Mouse (Mus musculus) hindbrain, embryonic 16.5 days (tissue): ENCODE results near the gene Ghrhr. TPM values are rescaled to one million over a fixed set of nuclear protein-coding genes. Genes with fewer than 3 reads are reported as not detected.

ENCODE experiments used
- ATAC-seq: fragments of 200-750 bp; cut with Nextera tagmentation; 2 replicates; pipeline ENCODE4 v1.8.0; 2017; ENCODE audit warnings: moderate TSS enrichment, moderate library complexity
- H3K27ac ChIP-seq: fragments of 300-500 bp; sonication (generic); 2 replicates; pipeline ENCODE4 v1.5.1; 2014; ENCODE audit warnings: low read depth, mild to moderate bottlenecking, control low read depth, low read length, moderate library complexity
- H3K27me3 ChIP-seq: fragments of 300-500 bp; sonication (generic); replicated peaks from 2 replicates; pipeline ENCODE4 v1.6.1; 2014; ENCODE audit warnings: low read length; ENCODE audit not compliant: control insufficient read depth, insufficient read depth
- H3K36me3 ChIP-seq: fragments of 300-500 bp; sonication (generic); 2 replicates; pipeline ENCODE4 v1.6.1; 2014; ENCODE audit warnings: mild to moderate bottlenecking, low read length, moderate library complexity, mixed read lengths; ENCODE audit not compliant: control insufficient read depth, insufficient read depth
- H3K4me1 ChIP-seq: fragments of 300-500 bp; sonication (generic); 2 replicates; pipeline ENCODE4 v1.6.1; 2014; ENCODE audit warnings: low read depth, low read length; ENCODE audit not compliant: control insufficient read depth, insufficient read depth
- H3K4me2 ChIP-seq: fragments of 300-500 bp; sonication (generic); 2 replicates; pipeline ENCODE4 v1.6.1; 2014; ENCODE audit warnings: mild to moderate bottlenecking, low read length, control low read depth, moderate library complexity
- H3K4me3 ChIP-seq: fragments of 300-500 bp; sonication (generic); 2 replicates; pipeline ENCODE4 v1.5.1; 2014; ENCODE audit warnings: mild to moderate bottlenecking, low read length, control low read depth, moderate library complexity
- H3K9ac ChIP-seq: fragments of 300-500 bp; sonication (generic); 2 replicates; pipeline ENCODE4 v1.6.1; 2014; ENCODE audit warnings: low read depth, mild to moderate bottlenecking, control low read depth, low read length, moderate library complexity
- H3K9me3 ChIP-seq: fragments of 300-500 bp; sonication (generic); 2 replicates; pipeline ENCODE4 v1.6.1; 2014; ENCODE audit warnings: mild to moderate bottlenecking, low read length, moderate library complexity; ENCODE audit not compliant: control insufficient read depth
- WGBS: fragments of 180-500 bp; shearing (Covaris S2); extraction: QIAGEN DNeasy Blood & Tissue Kit; methylation state at CpG from one replicate; pipeline ENCODE4 v1.1.7; 2014; 5-methylcytosine and 5-hydroxymethylcytosine counted together
- polyA plus RNA-seq: library from polyadenylated mRNA; unstranded; fragments of >200 nt; fragmentation: Nextera tagmentation; extraction: Ambion mirVana; gene quantifications from 2 replicates; pipeline ENCODE4 v1.2.1, GENCODE M21; 2015

Gene Ghrhr
- polyA plus RNA-seq, 1 experiment from 2014 or later, result not detected

GRCm38 (mm10) chr6:55396622-55397041, 20.5 kb downstream of the Ghrhr start:
- H3K4me2 ChIP-seq, result peak overlapping the region; percentile 4; the same call in 1 of the 2 replicates
- no peaks in the 10 kb centered on the region for H3K27me3 ChIP-seq
- peak; percentile 78 for ATAC-seq
- no peaks in the 10 kb centered on the region for H3K9me3 ChIP-seq
- peak overlapping the region; percentile 63 for H3K27ac ChIP-seq
- H3K9ac ChIP-seq, result peak overlapping the region; percentile 28; the same call in 1 of the 2 replicates
- no peak overlapping the region for H3K4me3 ChIP-seq
- H3K36me3 ChIP-seq, result no peaks in the 10 kb centered on the region
- 35% methylated on average over 11 of the region's 11 CpGs for WGBS
- peaks cover 46% of the 10 kb centered on the region for H3K4me1 ChIP-seq

- ATAC-seq, result no peak
- no peak overlapping the region for H3K9ac ChIP-seq
- H3K9me3 ChIP-seq, result no peaks in the 10 kb centered on the region
- no peak overlapping the region for H3K4me3 ChIP-seq
- H3K27ac ChIP-seq, result no peak overlapping the region; the same call in 1 of the 2 replicates
- no peaks in the 10 kb centered on the region for H3K36me3 ChIP-seq
- no peak overlapping the region for H3K4me2 ChIP-seq
- peaks cover 31% of the 10 kb centered on the region for H3K4me1 ChIP-seq
- WGBS, result 54% methylated on average over 9 of the region's 9 CpGs
- H3K27me3 ChIP-seq, result no peaks in the 10 kb centered on the region
Observed at GRCm38 (mm10) chr6:55398869-55399628, 23.0 kb downstream of the Ghrhr start.

- peak; percentile 12 for ATAC-seq
- no peak overlapping the region for H3K9ac ChIP-seq
- no peak overlapping the region; the same call in 1 of the 2 replicates for H3K27ac ChIP-seq
Observed at GRCm38 (mm10) chr6:55399910-55400309, 23.8 kb downstream of the Ghrhr start.

DNA sequence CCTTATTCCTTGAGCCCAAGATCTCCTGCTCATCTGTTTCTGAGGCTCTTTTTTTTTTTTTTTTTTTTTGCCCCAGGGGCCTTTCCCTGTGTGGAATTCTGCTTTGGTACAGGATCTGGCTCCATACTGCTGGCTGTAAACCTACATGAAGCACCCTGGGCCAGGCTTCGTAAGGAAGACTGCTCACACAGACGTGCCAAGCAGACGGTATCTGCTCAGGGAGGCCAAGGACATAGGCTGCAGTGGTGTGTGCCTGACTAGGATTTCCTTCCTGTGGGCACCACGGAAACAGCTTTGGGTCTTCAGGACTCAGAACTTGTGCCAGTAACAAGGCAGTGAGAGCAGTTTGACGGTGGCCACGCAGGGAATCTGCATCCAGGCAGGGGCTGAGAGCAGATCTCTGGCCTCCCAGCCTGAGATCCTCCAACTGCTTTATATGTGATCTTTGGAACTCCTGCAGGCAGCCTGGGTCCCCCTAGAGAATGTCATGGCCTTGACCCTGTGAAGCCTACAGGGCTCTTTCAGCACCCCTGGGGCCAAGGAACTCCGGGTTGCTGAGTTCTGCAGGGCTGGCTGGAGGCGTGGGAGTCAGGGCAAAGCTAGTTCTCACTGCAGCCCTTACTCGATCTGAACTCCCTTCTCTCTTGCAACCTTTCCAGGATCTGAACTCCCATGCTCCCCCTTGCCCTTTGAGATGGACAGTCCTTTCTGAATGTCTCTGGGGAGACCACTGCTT, 26.1 kb downstream of the Ghrhr start:
- 58% methylated on average over 9 of the region's 9 CpGs for WGBS
- no peak for ATAC-seq
- Histone ChIP-seq H3K9me3 (no peaks in the 10 kb centered on the region), H3K27me3 (no peaks in the 10 kb centered on the region), H3K4me2 (no peak overlapping the region), H3K9ac (no peak overlapping the region), H3K36me3 (no peaks in the 10 kb centered on the region), H3K4me1 (peaks cover 13% of the 10 kb centered on the region), H3K4me3 (no peak overlapping the region), H3K27ac (no peak overlapping the region)

More at GRCm38 (mm10) chr6:55399910-55400309, 23.8 kb downstream of the Ghrhr start:
- Histone ChIP-seq H3K36me3 (no peaks in the 10 kb centered on the region), H3K27me3 (no peaks in the 10 kb centered on the region), H3K4me1 (peaks cover 31% of the 10 kb centered on the region), H3K4me2 (no peak overlapping the region), H3K4me3 (no peak overlapping the region), H3K9me3 (no peaks in the 10 kb centered on the region)
- WGBS, result 42% methylated on average over 5 of the region's 5 CpGs

DNA sequence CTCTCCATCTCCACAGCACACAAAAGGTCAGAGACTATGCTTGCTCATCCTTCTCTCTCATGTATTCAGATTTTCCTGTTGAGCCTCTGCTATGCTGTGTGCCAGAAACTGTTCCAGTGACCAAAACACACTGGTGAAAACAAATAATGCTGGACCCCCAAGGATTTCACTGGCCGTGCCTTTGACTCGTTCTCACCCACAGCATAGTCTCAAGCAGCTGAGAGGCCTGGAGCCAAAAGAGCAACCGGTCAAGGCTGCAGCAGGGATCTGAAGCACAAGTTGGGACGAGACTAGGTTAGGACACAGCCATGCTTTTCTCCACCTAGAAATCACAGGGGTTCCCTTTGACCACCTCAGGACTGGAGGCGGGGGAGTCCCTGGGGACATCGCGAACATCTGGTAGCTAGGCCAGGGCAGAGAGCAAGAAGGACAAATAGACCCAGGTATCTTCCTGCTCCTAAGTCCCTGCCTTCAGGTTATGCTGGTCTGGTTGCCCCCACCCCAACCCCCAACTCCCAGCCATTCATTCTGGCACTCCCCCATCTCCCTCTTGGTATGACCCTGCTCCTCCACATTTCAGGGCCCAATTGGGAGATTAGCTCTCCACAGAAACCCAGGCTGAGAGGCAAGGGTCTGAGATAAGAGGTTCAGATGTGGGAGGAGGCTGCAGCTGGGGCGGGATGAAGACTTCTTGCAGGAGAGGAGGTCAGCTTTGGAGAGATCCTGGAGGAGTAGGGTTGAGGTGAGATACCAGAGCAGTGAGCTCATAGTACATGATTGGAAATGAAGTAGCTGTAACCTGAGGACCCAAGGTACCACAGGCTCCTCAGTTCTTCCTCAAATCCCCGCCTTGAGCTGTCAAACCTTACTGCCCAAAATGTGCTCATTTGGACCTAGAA, 27.6 kb downstream of the Ghrhr start:
- no peak overlapping the region for H3K4me3 ChIP-seq
- no peaks in the 10 kb centered on the region for H3K27me3 ChIP-seq
- H3K9ac ChIP-seq, result no peak overlapping the region
- no peak overlapping the region for H3K27ac ChIP-seq
- H3K4me1 ChIP-seq, result peaks cover 13% of the 10 kb centered on the region
- ATAC-seq, result no peak
- 80% methylated on average over 9 of the region's 9 CpGs for WGBS
- no peak overlapping the region for H3K4me2 ChIP-seq
- H3K36me3 ChIP-seq, result no peaks in the 10 kb centered on the region
- H3K9me3 ChIP-seq, result no peaks in the 10 kb centered on the region

GRCm38 (mm10) chr6:55404421-55404990, 28.4 kb downstream of the Ghrhr start:
- Histone ChIP-seq H3K9me3 (no peaks in the 10 kb centered on the region), H3K36me3 (no peaks in the 10 kb centered on the region), H3K4me2 (no peak overlapping the region), H3K27me3 (no peaks in the 10 kb centered on the region), H3K27ac (no peak overlapping the region), H3K4me1 (peaks cover 5% of the 10 kb centered on the region), H3K9ac (no peak overlapping the region), H3K4me3 (no peak overlapping the region)
- ATAC-seq, result no peak
- 83% methylated on average over 5 of the region's 5 CpGs for WGBS

DNA sequence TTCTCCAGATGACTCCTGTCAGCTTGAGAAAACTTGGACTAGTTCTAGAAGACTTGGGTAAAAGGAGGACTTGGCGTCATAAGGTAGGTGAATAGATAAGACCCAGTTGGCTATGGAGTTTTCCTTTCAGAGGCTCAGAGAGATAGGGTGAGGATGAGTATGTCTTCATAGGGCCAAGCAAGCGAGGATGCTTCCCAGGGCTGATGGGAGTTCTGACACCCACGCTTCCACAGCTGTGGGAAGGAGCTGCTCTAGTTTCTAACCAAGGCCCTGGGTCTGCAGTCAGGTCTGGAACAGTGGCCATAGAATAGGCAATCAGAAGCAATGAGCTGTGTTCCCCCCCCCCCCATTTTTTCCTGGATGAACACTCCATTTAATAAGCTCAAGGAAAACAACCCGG, 31.2 kb downstream of the Ghrhr start:
- no peak overlapping the region for H3K27ac ChIP-seq
- H3K27me3 ChIP-seq, result no peaks in the 10 kb centered on the region; the same call in 1 of the 2 replicates
- H3K4me1 ChIP-seq, result peaks cover 4% of the 10 kb centered on the region
- no peak overlapping the region for H3K4me3 ChIP-seq
- H3K4me2 ChIP-seq, result no peak overlapping the region
- ATAC-seq, result no peak
- H3K9me3 ChIP-seq, result no peaks in the 10 kb centered on the region
- H3K9ac ChIP-seq, result no peak overlapping the region
- 92% methylated on average over 4 of the region's 4 CpGs for WGBS
- no peaks in the 10 kb centered on the region for H3K36me3 ChIP-seq

GRCm38 (mm10) chr6:55410119-55410775, 34.2 kb downstream of the Ghrhr start:
- no peak overlapping the region for H3K4me3 ChIP-seq
- ATAC-seq, result 0 out of 2 replicates have a peak, but pooled peaks have one; percentile 28
- H3K9me3 ChIP-seq, result no peaks in the 10 kb centered on the region
- 36% methylated on average over 7 of the region's 7 CpGs for WGBS
- H3K4me2 ChIP-seq, result no peak overlapping the region
- no peak overlapping the region for H3K27ac ChIP-seq
- no peaks in the 10 kb centered on the region; the same call in 1 of the 2 replicates for H3K27me3 ChIP-seq
- peaks cover 4% of the 10 kb centered on the region for H3K4me1 ChIP-seq
- H3K9ac ChIP-seq, result no peak overlapping the region
- no peaks in the 10 kb centered on the region for H3K36me3 ChIP-seq
